Mouse (Mus musculus) myocyte (in vitro differentiated cells): ENCODE measurements around the gene Celf2. TPM values are rescaled to one million over a fixed set of nuclear protein-coding genes. Genes with fewer than 3 reads are reported as not detected.

Experiments used
- H3K27me3 ChIP-seq: one replicate; pipeline ENCODE4 v1.6.1; 2011; ENCODE audit not compliant: control insufficient read depth, insufficient read depth, insufficient read length
- H3K36me3 ChIP-seq: one replicate; pipeline ENCODE4 v1.6.1; 2011; ENCODE audit not compliant: control insufficient read depth, insufficient read depth
- H3K4me2 ChIP-seq: one replicate; pipeline ENCODE4 v1.6.1; 2011; ENCODE audit warnings: low read depth, control low read depth
- H3K4me3 ChIP-seq: one replicate; pipeline ENCODE4 v1.5.1; 2011; ENCODE audit warnings: mild to moderate bottlenecking, control low read depth, moderate library complexity
- H3K79me2 ChIP-seq: one replicate; pipeline ENCODE4 v1.6.1; 2011; ENCODE audit not compliant: control insufficient read depth, insufficient read depth
- H3ac ChIP-seq: one replicate; pipeline ENCODE4 v1.6.1; 2011; ENCODE audit not compliant: control insufficient read depth, insufficient read length
- CEBPB ChIP-seq: IDR thresholded peaks from 2 replicates; pipeline ENCODE4 v1.6.1; 2011; ENCODE audit warnings: mild to moderate bottlenecking, moderate library complexity; ENCODE audit not compliant: poor library complexity, insufficient read depth, severe bottlenecking
- E2F4 ChIP-seq: IDR thresholded peaks from one replicate; pipeline ENCODE4 v1.6.1; 2011; ENCODE audit warnings: mild to moderate bottlenecking, control low read depth, moderate library complexity; ENCODE audit not compliant: insufficient read depth
- MAX ChIP-seq: IDR thresholded peaks from one replicate; pipeline ENCODE4 v1.6.1; 2011; ENCODE audit warnings: low read depth, mild to moderate bottlenecking, control low read depth
- MYOD1 ChIP-seq, 3 experiments: IDR thresholded peaks; one replicate each; pipeline ENCODE4 v1.6.1; 2011; ENCODE audit warnings: control low read depth in 2 of 3, low read depth in 2 of 3, mild to moderate bottlenecking in 2 of 3, moderate library complexity in 1 of 3; ENCODE audit not compliant: insufficient read length in 2 of 3, control insufficient read depth in 1 of 3
- MYOG ChIP-seq, 3 experiments: IDR thresholded peaks; one replicate each; pipeline ENCODE4 v1.6.1; 2011; ENCODE audit warnings: control low read depth in 2 of 3, low read depth in 2 of 3, mild to moderate bottlenecking in 2 of 3; ENCODE audit not compliant: insufficient read length in 2 of 3, control insufficient read depth in 1 of 3, insufficient read depth in 1 of 3
- POLR2A ChIP-seq: IDR thresholded peaks from one replicate; pipeline ENCODE4 v1.6.1; 2011; ENCODE audit warnings: low read depth, mild to moderate bottlenecking, control low read depth, moderate library complexity; ENCODE audit not compliant: insufficient read length
- POLR2AphosphoS2 ChIP-seq: IDR thresholded peaks from one replicate; pipeline ENCODE4 v1.6.1; 2011; ENCODE audit warnings: low read depth, control low read depth; ENCODE audit not compliant: insufficient read length
- REST ChIP-seq: IDR thresholded peaks from one replicate; pipeline ENCODE4 v1.6.1; 2011; ENCODE audit warnings: mild to moderate bottlenecking, control low read depth, moderate library complexity; ENCODE audit not compliant: insufficient read depth, insufficient read length
- SRF ChIP-seq: IDR thresholded peaks from one replicate; pipeline ENCODE4 v1.6.1; 2011; ENCODE audit warnings: low read depth; ENCODE audit not compliant: control insufficient read depth, insufficient read length
- TCF12 ChIP-seq: IDR thresholded peaks from one replicate; pipeline ENCODE4 v1.6.1; 2011; ENCODE audit warnings: mild to moderate bottlenecking, control low read depth; ENCODE audit not compliant: poor library complexity, insufficient read depth, severe bottlenecking
- TCF3 ChIP-seq: IDR thresholded peaks from one replicate; pipeline ENCODE4 v1.6.1; 2011; ENCODE audit warnings: low read depth, control low read depth; ENCODE audit not compliant: insufficient read length
- USF1 ChIP-seq: IDR thresholded peaks from one replicate; pipeline ENCODE4 v1.6.1; 2011; ENCODE audit warnings: low read depth, mild to moderate bottlenecking, control low read depth, moderate library complexity
- polyA plus RNA-seq: library from polyadenylated mRNA; unstranded; fragments of >200 nt; fragmentation: generic; extraction: Trizol; gene quantifications from one replicate; pipeline ENCODE4 v1.2.1, GENCODE M21; 2012; ENCODE audit warnings: missing spikeins

Gene Celf2
- polyA plus RNA-seq, 1 experiment: 30.1 TPM

- TF ChIP-seq CEBPB (no peak), MYOD1 (IDR thresholded peaks at IDR 0.05; ENCODE audit: control insufficient read depth in 1 of 3, insufficient read length in 2 of 3, low read depth in 2 of 3) (no peak), POLR2A (no peak)
- Histone ChIP-seq H3K27me3 (no peaks in the 10 kb centered on the region), H3K36me3 (no peaks in the 10 kb centered on the region), H3ac (no peak overlapping the region), H3K79me2 (peaks cover 52% of the 10 kb centered on the region), H3K4me2 (no peak overlapping the region), H3K4me3 (no peak overlapping the region)
Measured at GRCm38 (mm10) chr2:6728840-6729252, 780.5 kb downstream of the Celf2 start.

GRCm38 (mm10) chr2:6727366-6727765, 782.0 kb downstream of the Celf2 start:
- H3ac ChIP-seq: no peak overlapping the region
- TF ChIP-seq MYOD1 (IDR thresholded peaks at IDR 0.05; ENCODE audit: control insufficient read depth in 1 of 3, insufficient read length in 2 of 3, low read depth in 2 of 3) (no peak), SRF (no peak), MAX (no peak), MYOG (IDR thresholded peaks at IDR 0.05; ENCODE audit: control insufficient read depth in 1 of 3, insufficient read depth in 1 of 3, insufficient read length in 2 of 3, low read depth in 2 of 3) (no peak), POLR2A (no peak), TCF3 (no peak), E2F4 (no peak), TCF12 (no peak), USF1 (no peak), CEBPB (no peak), POLR2AphosphoS2 (no peak), REST (no peak)
- H3K27me3 ChIP-seq: no peaks in the 10 kb centered on the region
- H3K4me3 ChIP-seq: no peak overlapping the region
- H3K79me2 ChIP-seq: peaks cover 47% of the 10 kb centered on the region
- no peak overlapping the region for H3K4me2 ChIP-seq
- H3K36me3 ChIP-seq: no peaks in the 10 kb centered on the region

- Histone ChIP-seq H3ac (no peak overlapping the region), H3K27me3 (no peaks in the 10 kb centered on the region), H3K36me3 (no peaks in the 10 kb centered on the region), H3K79me2 (peaks cover 46% of the 10 kb centered on the region), H3K4me2 (no peak overlapping the region), H3K4me3 (no peak overlapping the region)
- TF ChIP-seq USF1 (no peak), MYOD1 (IDR thresholded peaks at IDR 0.05; ENCODE audit: control insufficient read depth in 1 of 3, insufficient read length in 2 of 3, low read depth in 2 of 3) (no peak), CEBPB (no peak), SRF (no peak), TCF3 (no peak), TCF12 (no peak), E2F4 (no peak), MYOG (IDR thresholded peaks at IDR 0.05; ENCODE audit: control insufficient read depth in 1 of 3, insufficient read depth in 1 of 3, insufficient read length in 2 of 3, low read depth in 2 of 3) (no peak), POLR2A (no peak), REST (no peak), POLR2AphosphoS2 (no peak), MAX (no peak)
Measured at GRCm38 (mm10) chr2:6726071-6726470, 783.3 kb downstream of the Celf2 start.

- H3K36me3 ChIP-seq: no peaks in the 10 kb centered on the region
- no peak for TF ChIP-seq REST
- TF ChIP-seq SRF: no peak
- no peak for TF ChIP-seq MAX
- TF ChIP-seq POLR2AphosphoS2: no peak
- H3K4me3 ChIP-seq: no peak overlapping the region
- peaks cover 50% of the 10 kb centered on the region for H3K79me2 ChIP-seq
- H3K4me2 ChIP-seq: no peak overlapping the region
- no peaks in the 10 kb centered on the region for H3K27me3 ChIP-seq
- H3ac ChIP-seq: no peak overlapping the region
Measured at GRCm38 (mm10) chr2:6723602-6724001, 785.8 kb downstream of the Celf2 start.

- peak; percentile 30 to 75 (median 47) for TF ChIP-seq MYOG (IDR thresholded peaks at IDR 0.05; ENCODE audit: control insufficient read depth in 1 of 3, insufficient read depth in 1 of 3, insufficient read length in 2 of 3, low read depth in 2 of 3)
- peak in 2 of 3 experiments; percentile 15 to 68 for TF ChIP-seq MYOD1 (IDR thresholded peaks at IDR 0.05; ENCODE audit: control insufficient read depth in 1 of 3, insufficient read length in 2 of 3, low read depth in 2 of 3)
- peak; percentile 31 for TF ChIP-seq USF1
- TF ChIP-seq SRF: no peak
- no peak overlapping the region for H3ac ChIP-seq
- no peaks in the 10 kb centered on the region for H3K27me3 ChIP-seq
- H3K79me2 ChIP-seq: peaks cover 39% of the 10 kb centered on the region
- peak overlapping the region; percentile 56 for H3K4me2 ChIP-seq
- no peaks in the 10 kb centered on the region for H3K36me3 ChIP-seq
- no peak overlapping the region for H3K4me3 ChIP-seq
Measured at GRCm38 (mm10) chr2:6721460-6722401, 787.6 kb downstream of the Celf2 start.
